Mouse (Mus musculus) spleen, adult 2 months (tissue): Measurements from ENCODE around the gene Dnpep. TPM values are rescaled to one million over a fixed set of nuclear protein-coding genes. Genes with fewer than 3 reads are reported as not detected.

ENCODE experiments used
- DNase-seq, 2 experiments: peaks; one replicate each; pipeline versions ENCODE4 v3.0.0 to v3.0.0-alpha.2; 2012 to 2021; ENCODE audit warnings: low spot score in 2 of 2, low read depth in 1 of 2
- H3K27ac ChIP-seq: fragments of 200-500 bp; 2 replicates; pipeline ENCODE4 v1.5.1; 2012; ENCODE audit warnings: low read length, inconsistent platforms; ENCODE audit not compliant: insufficient read depth
- H3K27me3 ChIP-seq: fragments of 200-500 bp; 2 replicates; pipeline ENCODE4 v1.6.1; 2012; ENCODE audit warnings: mild to moderate bottlenecking, moderate library complexity, low read length, inconsistent platforms; ENCODE audit not compliant: control insufficient read depth, insufficient read depth
- H3K36me3 ChIP-seq: fragments of 200-500 bp; 2 replicates; pipeline ENCODE4 v1.6.1; 2012; ENCODE audit warnings: mild to moderate bottlenecking, low read length, inconsistent platforms; ENCODE audit not compliant: control insufficient read depth, insufficient read depth
- H3K4me1 ChIP-seq: fragments of 200-500 bp; 2 replicates; pipeline ENCODE4 v1.6.1; 2011; ENCODE audit warnings: inconsistent platforms; ENCODE audit not compliant: control insufficient read depth, insufficient read depth, insufficient read length
- H3K4me3 ChIP-seq: fragments of 200-500 bp; 2 replicates; pipeline ENCODE4 v1.5.1; 2011; ENCODE audit warnings: mild to moderate bottlenecking, inconsistent platforms; ENCODE audit not compliant: insufficient read depth, insufficient read length; ENCODE audit errors: extremely low read depth
- CTCF ChIP-seq: fragments of 200-500 bp; IDR thresholded peaks from 2 replicates; pipeline ENCODE4 v1.5.1; 2011; ENCODE audit warnings: mild to moderate bottlenecking, inconsistent platforms; ENCODE audit not compliant: insufficient read depth, insufficient read length, insufficient replicate concordance; ENCODE audit errors: extremely low read depth
- POLR2A ChIP-seq: fragments of 200-500 bp; IDR thresholded peaks from 2 replicates; pipeline ENCODE4 v1.6.1; 2011; ENCODE audit warnings: low read depth, low read length, inconsistent platforms
- whole genome bisulfite sequencing: fragments of 180-500 bp; shearing (Covaris S2); methylation state at CpG from one replicate; pipeline ENCODE4 v1.1.7; 2018; 5-methylcytosine and 5-hydroxymethylcytosine counted together
- polyA plus RNA-seq: library from polyadenylated mRNA; depleted of rRNA; stranded (reverse); fragments of >200 nt; gene quantifications from 2 replicates; pipeline ENCODE4 v1.2.3, GENCODE M21; 2012; rRNA removed

The Dnpep gene
- polyA plus RNA-seq, 1 experiment, result 76.1 TPM

GRCm38 (mm10) chr1:75277195-75278188, 40.3 kb downstream of the Dnpep start:
- TF ChIP-seq CTCF (no peak), POLR2A (no peak)
- no peaks in the 10 kb centered on the region for H3K27me3 ChIP-seq
- H3K36me3 ChIP-seq, result no peaks in the 10 kb centered on the region
- WGBS, result 12% methylated on average over 23 of the region's 23 CpGs
- H3K4me1 ChIP-seq, result no peaks in the 10 kb centered on the region
- H3K4me3 ChIP-seq, result no peak overlapping the region
- no peak overlapping the region for H3K27ac ChIP-seq
- DNase-seq, result no peak

- Histone ChIP-seq H3K36me3 (no peaks in the 10 kb centered on the region), H3K27me3 (peaks cover 10% of the 10 kb centered on the region), H3K4me3 (no peak within 1 kb of the TSS), H3K27ac (no peak within 1 kb of the TSS), H3K4me1 (no peaks in the 10 kb centered on the region)
- no peak for DNase-seq
- WGBS, result 22% methylated on average over 32 of the region's 32 CpGs
- no peak for TF ChIP-seq CTCF
- no peak for TF ChIP-seq POLR2A
Measured at GRCm38 (mm10) chr1:75264091-75264880, 53.5 kb downstream of the Dnpep start, which contains the start of gene Ptprn. Gene Ptprn (minus strand): TSS chr1:75264502.

GRCm38 (mm10) chr1:75262969-75263951, 54.5 kb downstream of the Dnpep start:
- 3% methylated on average over 40 of the region's 40 CpGs for WGBS
- Histone ChIP-seq H3K36me3 (no peaks in the 10 kb centered on the region), H3K27ac (no peak overlapping the region), H3K27me3 (peaks cover 10% of the 10 kb centered on the region), H3K4me1 (no peaks in the 10 kb centered on the region), H3K4me3 (no peak overlapping the region)
- TF ChIP-seq CTCF (no peak), POLR2A (no peak)
- DNase-seq, result peak in 1 of 2 experiments; percentile 12

GRCm38 (mm10) chr1:75261278-75261677, 56.5 kb downstream of the Dnpep start:
- Histone ChIP-seq H3K4me1 (no peaks in the 10 kb centered on the region), H3K27ac (no peak overlapping the region), H3K27me3 (peaks cover 10% of the 10 kb centered on the region), H3K4me3 (no peak overlapping the region), H3K36me3 (no peaks in the 10 kb centered on the region)
- TF ChIP-seq POLR2A, result no peak
- no peak for TF ChIP-seq CTCF
- no peak for DNase-seq

Other genes with a start within 250 kb of the Dnpep start
- 1.3 TPM in 2 replicates for gene Nhej1, start 192.8 kb downstream of the Dnpep start, polyA plus RNA-seq
- gene Slc23a3, start 184.1 kb downstream of the Dnpep start, polyA plus RNA-seq, result 0.30 and 0.50 TPM in 2 replicates
- gene Cnppd1, start 175.3 kb downstream of the Dnpep start, polyA plus RNA-seq, result 59.3 and 71.7 TPM in 2 replicates
- 88.2 and 101 TPM in 2 replicates for gene Retreg2, start 175.2 kb downstream of the Dnpep start, polyA plus RNA-seq
- 47.7 and 53.2 TPM in 2 replicates for gene Zfand2b, start 149.3 kb downstream of the Dnpep start, polyA plus RNA-seq
- gene Abcb6, start 137.6 kb downstream of the Dnpep start, polyA plus RNA-seq, result 14.0 and 15.7 TPM in 2 replicates
- 15.5 and 15.9 TPM in 2 replicates for gene Ankzf1, start 125.8 kb downstream of the Dnpep start, polyA plus RNA-seq
- 34.5 and 40.8 TPM in 2 replicates for gene Atg9a, start 125.8 kb downstream of the Dnpep start, polyA plus RNA-seq
- gene Glb1l, start 107.2 kb downstream of the Dnpep start, polyA plus RNA-seq, result 5.3 and 5.7 TPM in 2 replicates
- gene Stk16, start 107.2 kb downstream of the Dnpep start, polyA plus RNA-seq, result 121 and 131 TPM in 2 replicates
- gene Tuba4a, start 98.1 kb downstream of the Dnpep start, polyA plus RNA-seq, result 123 and 132 TPM in 2 replicates
- 0.19 TPM in 1 of 2 replicates, not detected in the other for gene A630095N17Rik, start 85.9 kb downstream of the Dnpep start, polyA plus RNA-seq
- 32.6 and 45.8 TPM in 2 replicates for gene Dnajb2, start 81.6 kb downstream of the Dnpep start, polyA plus RNA-seq
- 0.22 and 0.35 TPM in 2 replicates for gene Ptprn, start 53.5 kb downstream of the Dnpep start, polyA plus RNA-seq
- 0.18 TPM in 1 of 2 replicates, not detected in the other for gene Resp18, start 39.6 kb downstream of the Dnpep start, polyA plus RNA-seq
- gene Des, start 42.3 kb upstream of the Dnpep start, polyA plus RNA-seq, result 40.5 and 49.3 TPM in 2 replicates
- gene Speg, start 57.3 kb upstream of the Dnpep start, polyA plus RNA-seq, result 14.3 and 21.2 TPM in 2 replicates
- 85.1 and 101 TPM in 2 replicates for gene Gmppa, start 117.9 kb upstream of the Dnpep start, polyA plus RNA-seq
- 0.02 and 0.05 TPM in 2 replicates for gene Asic4, start 132.4 kb upstream of the Dnpep start, polyA plus RNA-seq
- gene Chpf, start 161.3 kb upstream of the Dnpep start, polyA plus RNA-seq, result 30.4 and 40.6 TPM in 2 replicates
- 2.6 and 3.6 TPM in 2 replicates for gene Tmem198, start 161.5 kb upstream of the Dnpep start, polyA plus RNA-seq
- gene Obsl1, start 188.5 kb upstream of the Dnpep start, polyA plus RNA-seq, result 7.8 and 7.9 TPM in 2 replicates
- gene Inha, start 189.1 kb upstream of the Dnpep start, polyA plus RNA-seq, result 2.9 TPM in 2 replicates
- gene Stk11ip, start 203.5 kb upstream of the Dnpep start, polyA plus RNA-seq, result 73.8 and 77.3 TPM in 2 replicates
- gene Slc4a3, start 228.3 kb upstream of the Dnpep start, polyA plus RNA-seq, result 3.9 and 4.5 TPM in 2 replicates